Mouse (Mus musculus) G1E-ER4 (cell line): ENCODE measurements around the gene Tex30. TPM values are rescaled to one million over a fixed set of nuclear protein-coding genes. Genes with fewer than 3 reads are reported as not detected.

Experiments
- GATA1 ChIP-seq: IDR thresholded peaks from one replicate; pipeline ENCODE4 v1.8.0; 2012; ENCODE audit warnings: low read length, inconsistent platforms
- polyA plus RNA-seq: library from polyadenylated mRNA; stranded (reverse); fragments of >175 nt; gene quantifications from 2 replicates; pipeline ENCODE4 v1.2.3, GENCODE M21; 2012

Gene Tex30
- polyA plus RNA-seq, 1 experiment: 14.8 TPM

DNA sequence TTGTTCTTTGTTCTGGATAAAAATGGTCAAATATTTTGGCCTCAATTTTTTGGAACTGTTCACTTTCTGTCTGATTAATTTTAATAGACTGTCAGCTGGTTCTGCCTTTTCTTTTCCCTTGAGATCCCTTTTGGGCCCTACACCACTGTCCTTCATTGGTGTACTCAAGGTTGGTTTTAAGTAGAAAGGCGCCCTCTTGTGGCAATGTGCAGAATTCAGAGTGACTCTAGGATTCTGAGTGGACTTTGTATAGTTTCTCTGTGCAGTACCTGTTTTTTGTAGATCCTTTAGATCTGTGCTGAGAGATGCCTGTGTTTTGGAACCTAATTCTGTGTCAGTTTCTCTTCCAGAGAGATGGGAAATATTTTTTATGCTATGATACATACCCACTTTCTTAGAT is 37.6 kb downstream of the Tex30 start:
- no peak for TF ChIP-seq GATA1

DNA sequence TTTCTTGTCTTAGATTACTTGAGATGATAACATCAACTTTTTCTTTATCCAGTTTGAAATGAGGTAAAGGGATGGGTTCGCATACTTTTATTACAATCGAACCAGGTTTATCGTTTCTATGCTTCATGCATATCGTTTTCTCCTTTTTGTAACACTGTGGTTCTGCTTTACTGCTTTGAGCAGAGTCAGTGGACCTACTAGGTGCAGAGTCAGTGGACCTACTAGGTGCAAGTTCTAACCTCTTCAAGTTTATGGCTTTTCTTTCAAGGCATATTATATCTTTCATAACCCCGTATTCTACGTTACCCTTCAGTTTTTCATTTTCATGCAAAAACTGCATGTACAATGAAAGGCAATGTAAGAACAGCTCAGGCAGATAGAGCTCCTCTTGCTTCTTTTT is 38.8 kb downstream of the Tex30 start:
- no peak for TF ChIP-seq GATA1

DNA sequence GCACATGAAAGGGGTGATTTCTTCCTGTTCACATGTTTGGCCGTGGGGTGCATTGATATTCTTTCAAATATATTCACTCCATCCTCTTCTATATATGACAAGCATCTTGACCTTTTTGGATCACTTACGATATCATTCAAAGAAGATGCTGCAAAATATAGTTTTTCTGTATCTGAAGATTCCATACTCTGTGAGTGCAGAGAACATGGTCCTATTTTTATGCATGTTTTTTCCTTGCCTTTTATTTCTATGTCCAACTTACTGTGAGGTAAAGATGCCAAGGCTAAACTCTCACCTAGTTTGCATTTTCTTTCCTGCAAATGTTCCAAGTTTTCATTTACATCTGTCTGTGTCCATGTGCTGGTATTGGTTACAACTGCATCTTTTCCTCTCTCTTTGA is 40.4 kb downstream of the Tex30 start, which contains the start of gene Gm8251:
TSS of gene Gm8251 (minus strand) at position 101 of the 400 bp plus-strand sequence.
- TF ChIP-seq GATA1: no peak

GRCm38 (mm10) chr1:44057805-44058204 is 44.4 kb downstream of the Tex30 start:
- no peak for TF ChIP-seq GATA1

DNA sequence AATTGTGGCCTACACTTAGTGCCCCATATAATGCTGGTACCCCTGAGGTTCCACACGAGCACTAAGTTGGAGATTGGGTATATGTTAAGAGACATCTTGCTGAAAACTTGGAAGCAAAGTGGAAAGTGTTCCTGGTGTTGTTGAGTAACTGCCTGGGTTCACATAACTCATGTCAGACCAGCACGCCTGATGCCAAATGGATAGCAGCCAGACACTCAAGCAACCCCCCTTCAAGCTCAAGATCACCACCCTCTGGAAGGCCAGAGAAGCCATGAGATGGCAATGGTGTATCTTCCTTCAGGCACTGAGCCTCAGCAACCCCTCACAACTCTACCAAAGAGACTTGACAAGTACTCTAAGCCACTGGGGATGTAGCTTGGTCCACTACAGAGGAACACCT is 55.7 kb downstream of the Tex30 start:
- no peak for TF ChIP-seq GATA1

DNA sequence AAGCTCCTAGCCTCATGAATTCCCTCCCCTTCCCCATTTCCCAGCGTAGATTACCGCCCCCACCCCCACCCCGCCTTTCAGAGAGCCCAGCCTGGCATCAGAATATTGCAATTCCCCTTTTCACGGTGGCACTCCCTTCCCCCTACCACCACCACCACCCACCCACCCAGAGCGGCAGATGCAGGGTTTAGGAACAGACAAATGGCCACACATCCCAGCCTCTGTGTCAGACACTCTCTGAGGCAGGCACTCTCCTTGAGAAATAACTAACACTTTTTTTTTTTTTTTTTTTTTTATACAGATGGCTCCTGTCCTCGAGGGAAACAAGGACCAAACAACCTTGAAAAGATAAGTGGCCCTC is 59.7 kb downstream of the Tex30 start:
- TF ChIP-seq GATA1: no peak

DNA sequence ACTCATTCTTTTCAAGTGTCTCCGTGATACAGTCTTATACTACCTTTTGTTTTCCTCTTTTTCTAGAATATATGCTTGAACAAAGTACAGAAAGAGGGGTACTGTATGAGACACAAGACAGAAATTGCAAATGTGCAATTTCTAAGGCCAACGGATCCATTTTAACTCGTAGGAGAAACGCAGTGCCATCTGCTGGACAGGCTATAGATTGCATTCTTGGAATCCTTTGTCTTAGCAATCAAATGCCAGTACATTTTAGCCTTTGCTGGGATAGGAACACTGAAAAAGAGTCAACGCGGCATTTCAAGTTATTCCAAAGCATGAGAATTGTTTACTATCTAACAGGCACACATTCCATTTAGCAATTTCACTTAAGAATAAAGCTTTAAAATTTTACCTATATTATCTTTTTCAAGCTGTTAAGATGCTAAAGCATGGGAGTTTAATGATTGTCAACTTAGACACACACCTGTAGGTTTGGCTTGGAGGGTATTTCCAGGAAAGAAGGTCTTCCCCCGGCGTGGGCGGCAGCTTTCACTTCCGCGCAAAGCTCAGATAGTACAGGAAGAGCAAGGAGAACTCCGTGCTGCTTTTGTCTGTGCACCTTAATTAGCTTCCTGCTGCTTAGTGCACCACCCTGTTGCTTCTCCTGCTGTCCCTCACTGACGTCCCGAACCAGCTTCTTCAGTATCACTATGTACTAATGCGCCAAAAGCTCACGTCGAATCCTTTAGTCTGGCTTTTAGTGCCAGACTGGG is 60.3 kb downstream of the Tex30 start:
- no peak for TF ChIP-seq GATA1

Other genes starting within 250 kb of the Tex30 start
- 19.1 and 28.3 TPM in 2 replicates for gene Tpp2, start 168.8 kb downstream of the Tex30 start, polyA plus RNA-seq
- gene Mettl21c, start 82.4 kb downstream of the Tex30 start, polyA plus RNA-seq: not detected in 2 replicates
- 0.01 TPM in 1 of 2 replicates, not detected in the other for gene Gm8251, start 40.5 kb downstream of the Tex30 start, polyA plus RNA-seq
- gene Kdelc1, start 16.4 kb upstream of the Tex30 start, polyA plus RNA-seq: 8.6 and 12.7 TPM in 2 replicates
- 3.4 and 4.6 TPM in 2 replicates for gene Bivm, start 16.5 kb upstream of the Tex30 start, polyA plus RNA-seq
- 6.6 and 9.1 TPM in 2 replicates for gene Ercc5, start 45.3 kb upstream of the Tex30 start, polyA plus RNA-seq
- gene Mettl21e, start 116.5 kb upstream of the Tex30 start, polyA plus RNA-seq: not detected in 2 replicates